Mouse (Mus musculus): ENCODE data around the gene Ddost.

The Ddost gene

DNA sequence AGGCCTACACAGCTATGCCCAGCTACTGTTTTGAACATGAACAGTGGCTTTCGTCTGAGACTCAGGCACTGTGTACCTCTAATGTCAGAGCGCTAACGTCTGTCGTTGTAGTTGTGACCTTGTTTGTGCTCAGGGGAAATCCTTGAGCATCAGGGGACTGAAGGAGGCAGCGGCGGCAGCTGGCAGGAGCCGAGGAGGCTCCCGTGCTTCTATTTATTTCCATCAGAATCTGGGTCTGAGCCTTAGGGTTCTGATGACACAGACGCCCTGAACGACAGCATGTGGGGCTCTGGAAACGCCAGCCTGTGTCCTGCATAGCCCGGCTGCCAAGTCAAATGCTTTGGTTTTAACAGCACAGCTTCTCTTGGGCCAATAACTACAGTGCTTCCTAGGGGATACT, 30.5 kb downstream of the Ddost start:
- in situ Hi-C loops (cut with MboI, MseI) = no loop called here

DNA sequence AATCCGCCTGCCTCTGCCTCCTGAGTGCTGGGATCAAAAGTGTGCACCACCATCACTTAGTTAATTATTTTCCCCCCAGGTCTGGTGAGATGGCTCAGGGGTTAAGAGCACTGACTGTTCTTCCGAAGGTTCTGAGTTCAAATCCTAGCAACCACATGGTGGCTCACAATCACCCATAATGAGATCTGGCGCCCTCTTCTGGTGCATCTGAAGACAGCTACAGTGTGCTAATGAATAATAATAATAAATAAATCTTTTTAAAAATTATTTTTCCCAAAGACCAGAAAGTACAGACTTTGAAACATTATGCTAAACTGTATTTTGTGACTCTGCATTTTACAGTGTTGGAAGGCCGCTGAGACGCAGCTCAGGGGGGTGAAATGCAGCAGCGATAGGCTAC, 31.1 kb downstream of the Ddost start:
- in situ Hi-C loops (cut with MboI, MseI) = no loop called here

DNA sequence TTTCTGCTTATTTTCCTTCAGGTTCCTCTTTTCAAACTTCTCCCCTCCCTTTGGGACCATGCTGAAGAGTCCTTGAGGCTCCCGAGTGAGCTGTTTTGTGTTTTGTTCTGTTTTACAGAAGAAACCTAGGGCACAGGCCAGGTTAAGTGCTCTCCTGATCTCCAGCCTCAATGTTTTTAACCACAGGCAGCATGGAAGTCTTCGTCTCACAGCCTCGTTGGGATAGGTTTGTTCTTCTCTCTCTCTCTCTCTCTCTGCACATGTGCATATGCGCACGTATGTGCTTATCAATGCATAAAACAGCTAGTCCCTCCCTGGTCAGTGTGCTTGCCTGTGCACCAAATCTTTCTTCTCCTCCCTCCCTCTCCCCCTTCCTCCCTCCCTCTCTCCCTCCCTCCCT, 32.3 kb downstream of the Ddost start:
- in situ Hi-C loops (cut with MboI, MseI) = no loop called here

DNA sequence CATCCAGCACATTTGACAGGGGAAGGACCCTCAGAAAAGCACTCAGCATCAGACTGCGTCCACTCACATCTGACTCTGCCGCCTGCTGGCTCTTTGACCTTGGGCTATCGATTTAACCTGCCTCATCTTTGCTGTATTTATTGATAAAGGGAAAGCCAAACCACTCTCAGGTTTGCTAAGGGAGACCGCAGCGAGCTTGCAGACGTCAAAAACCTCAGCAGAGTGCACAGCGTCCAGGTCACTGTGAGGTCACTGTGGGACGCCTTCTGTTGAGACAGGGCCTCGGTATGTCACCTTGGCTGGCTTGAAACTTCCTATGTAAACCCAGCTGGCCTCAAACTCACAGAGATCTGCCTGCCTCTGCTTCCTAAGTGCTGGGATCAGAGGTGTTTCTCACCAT, 32.8 kb downstream of the Ddost start:
- in situ Hi-C loops (cut with MboI, MseI) = no loop called here

GRCm38 (mm10) chr4:138339963-138340362, 35.4 kb downstream of the Ddost start:
- in situ Hi-C loops (cut with MboI, MseI) = no loop called here

GRCm38 (mm10) chr4:138341393-138341792, 36.9 kb downstream of the Ddost start:
- in situ Hi-C loops (cut with MboI, MseI) = no loop called here

DNA sequence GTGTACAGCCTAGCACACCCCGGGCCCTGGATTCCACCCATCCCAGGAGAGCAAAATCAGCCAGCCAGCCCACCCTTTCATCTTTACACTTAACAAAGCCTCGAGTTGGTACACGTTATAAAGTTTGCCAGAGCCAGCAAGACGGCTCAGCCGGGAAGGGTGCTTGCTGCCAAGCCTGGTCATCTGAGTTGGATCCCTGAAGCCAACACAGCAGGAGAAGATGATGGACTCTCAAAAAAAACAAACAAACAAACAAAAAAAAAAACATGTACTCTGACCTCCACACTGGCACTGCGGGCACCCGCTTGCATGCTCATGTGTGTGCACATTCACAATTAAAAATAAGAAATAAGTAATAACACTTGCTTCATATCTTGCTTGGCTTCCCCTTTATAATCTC, 37.5 kb downstream of the Ddost start:
- in situ Hi-C loops (cut with MboI, MseI) = no loop called here

DNA sequence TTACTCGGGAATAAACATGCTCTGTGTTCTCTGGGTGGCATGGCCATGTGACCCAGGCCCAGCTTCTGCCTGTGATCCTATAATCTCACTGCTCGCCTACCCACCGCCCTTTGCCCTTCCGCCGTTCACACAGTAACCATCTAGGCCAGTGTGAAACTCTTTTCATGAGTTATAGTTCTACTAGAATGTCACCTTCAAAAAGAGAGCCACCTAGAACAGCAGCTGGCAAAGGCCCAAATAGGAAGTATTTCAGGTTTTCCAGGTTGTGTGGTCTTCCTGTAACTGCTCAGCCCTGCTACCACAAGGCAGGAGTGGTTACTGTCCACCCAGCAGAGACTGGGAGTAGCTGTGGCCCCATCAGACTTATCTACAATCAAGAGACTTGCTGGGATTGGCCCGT, 38.2 kb downstream of the Ddost start:
- in situ Hi-C loops (cut with MboI, MseI) = no loop called here

- in situ Hi-C loops (cut with MboI, MseI) = no loop called here
These were observed 38.9 kb downstream of the Ddost start for GRCm38 (mm10) chr4:138343341-138343837.

- in situ Hi-C loops (cut with MboI, MseI) = no loop called here
These were observed 40.5 kb downstream of the Ddost start for GRCm38 (mm10) chr4:138344891-138345545.

DNA sequence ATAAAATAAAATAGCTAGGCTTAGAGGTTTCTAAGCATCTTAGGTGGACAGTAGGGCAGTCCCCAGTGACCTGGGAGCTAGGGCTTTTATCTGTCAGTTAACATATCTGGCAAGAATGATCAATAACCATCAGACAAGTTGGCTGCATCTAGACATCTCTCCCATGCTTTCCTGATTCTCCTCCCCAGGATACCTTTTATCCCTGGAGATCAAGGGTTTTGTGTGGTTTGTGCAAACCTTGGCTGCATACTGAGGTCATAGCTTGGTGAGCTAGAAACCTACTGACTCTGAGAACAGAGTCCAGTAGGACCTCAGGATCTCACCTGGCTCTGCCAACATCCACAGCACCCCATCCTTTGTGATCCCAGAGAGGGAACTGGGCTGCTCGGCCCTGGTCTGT, 42.8 kb downstream of the Ddost start:
- in situ Hi-C loops (cut with MboI, MseI) = no loop called here

- in situ Hi-C loops (cut with MboI, MseI) = no loop called here
These were observed 44.2 kb downstream of the Ddost start for GRCm38 (mm10) chr4:138348716-138349115.

DNA sequence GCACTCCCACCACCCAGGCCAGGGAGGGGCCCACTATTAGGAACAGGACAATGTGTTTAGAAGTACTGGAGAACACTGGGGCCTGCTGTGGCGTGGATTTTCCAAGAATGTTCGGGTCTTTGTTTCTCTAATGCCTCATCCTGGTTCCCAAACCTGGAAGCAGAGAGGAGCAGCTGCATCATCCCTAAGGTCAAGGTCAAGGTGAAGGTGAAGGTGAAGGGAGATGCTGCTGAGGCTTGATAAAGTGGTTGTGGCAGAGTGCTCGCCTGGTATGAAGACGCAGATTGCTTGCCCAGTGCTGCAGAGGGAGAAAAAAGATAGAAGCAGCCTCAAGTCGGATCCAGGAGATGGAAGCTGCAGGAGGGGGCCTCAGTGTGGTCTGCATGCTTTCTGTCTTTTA, 47.3 kb downstream of the Ddost start:
- in situ Hi-C loops (cut with MboI, MseI) = no loop called here

- in situ Hi-C loops (cut with MboI, MseI) = no loop called here
These were observed 48.2 kb downstream of the Ddost start for GRCm38 (mm10) chr4:138352692-138353091.

DNA sequence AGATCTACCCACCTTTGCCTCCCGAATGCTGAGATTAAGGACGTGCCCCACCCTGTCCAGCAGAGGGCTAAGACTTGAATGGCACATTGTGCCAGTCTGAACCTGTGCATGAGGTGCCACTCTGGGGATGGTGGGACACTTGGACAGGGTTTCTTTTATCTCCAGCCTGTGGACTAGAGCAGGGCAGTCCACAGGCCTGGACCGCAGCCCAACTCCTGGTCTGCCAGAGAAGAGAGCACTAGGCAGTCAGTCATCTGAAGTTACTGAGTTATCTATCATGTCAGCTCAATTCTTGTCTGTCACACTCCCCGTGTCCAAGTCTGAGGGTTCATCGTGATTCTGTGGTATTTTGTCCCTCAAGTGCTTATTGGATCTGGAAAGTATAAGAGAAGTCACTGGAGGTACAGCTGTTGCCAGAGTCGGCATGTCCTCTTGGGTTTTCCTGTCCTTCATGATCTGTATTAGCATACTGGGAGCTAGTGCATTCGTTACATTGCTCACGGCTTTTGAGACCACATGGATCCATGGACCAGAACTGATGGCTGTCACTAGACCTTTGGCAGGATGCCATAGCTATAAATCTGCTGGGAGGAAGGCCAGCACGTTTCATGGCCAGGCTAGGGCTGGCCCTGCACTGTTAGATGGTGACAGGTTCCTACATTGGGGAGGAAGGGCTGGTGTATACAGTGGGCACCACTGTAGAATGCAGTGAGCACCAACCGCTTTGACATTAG, 49.1 kb downstream of the Ddost start:
- in situ Hi-C loops (cut with MboI, MseI) = no loop called here

GRCm38 (mm10) chr4:138355496-138355895, 51.0 kb downstream of the Ddost start:
- in situ Hi-C loops (cut with MboI, MseI) = no loop called here

- in situ Hi-C loops (cut with MboI, MseI) = no loop called here
These were observed 51.6 kb downstream of the Ddost start for GRCm38 (mm10) chr4:138356141-138356540.

GRCm38 (mm10) chr4:138356551-138356950, 52.0 kb downstream of the Ddost start:
- in situ Hi-C loops (cut with MboI, MseI) = no loop called here

- in situ Hi-C loops (cut with MboI, MseI) = no loop called here
These were observed 53.6 kb downstream of the Ddost start for GRCm38 (mm10) chr4:138358176-138358575.

DNA sequence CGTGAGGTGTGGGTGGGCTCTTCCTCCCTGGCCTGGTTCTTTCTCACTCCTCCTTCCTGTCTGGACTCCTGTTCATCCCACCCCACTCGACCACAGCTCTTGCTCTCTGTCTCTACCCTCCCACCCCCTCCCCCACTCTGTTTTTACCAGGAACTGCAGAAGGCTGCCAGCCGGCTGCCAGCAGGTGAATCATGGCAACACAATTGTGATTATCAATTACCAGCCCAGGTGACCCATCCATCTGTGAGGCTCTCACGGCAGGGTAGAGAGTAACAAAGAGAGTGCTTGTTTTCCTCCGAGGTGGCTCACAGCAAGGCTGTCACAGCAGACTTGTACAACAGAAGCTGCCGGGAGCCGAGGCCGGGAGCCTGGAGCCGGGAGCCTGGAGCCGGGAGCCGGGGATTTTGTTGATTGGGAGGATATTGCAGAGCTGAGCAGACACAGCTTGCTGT, 56.9 kb downstream of the Ddost start:
- in situ Hi-C loops (cut with MboI, MseI) = no loop called here
